Mouse (Mus musculus): ENCODE measurements around the gene Asb1. TPM values are rescaled to one million over a fixed set of nuclear protein-coding genes. Genes with fewer than 3 reads are reported as not detected.

Gene Asb1
- polyA plus RNA-seq, 1 experiment, result 14.9 TPM

- TF ChIP-seq POLR2AphosphoS2 (IDR thresholded peaks at IDR 0.05; ENCODE audit: insufficient read length, low read depth) (no peak), MYOG (IDR thresholded peaks at IDR 0.05; ENCODE audit: control insufficient read depth in 1 of 3, insufficient read depth in 1 of 3, insufficient read length in 2 of 3, low read depth in 2 of 3) (no peak), REST (IDR thresholded peaks at IDR 0.05; ENCODE audit: insufficient read depth, insufficient read length) (no peak), TCF12 (IDR thresholded peaks at IDR 0.05; ENCODE audit: insufficient read depth, poor library complexity, severe bottlenecking) (no peak), TCF3 (IDR thresholded peaks at IDR 0.05; ENCODE audit: insufficient read length, low read depth) (no peak), CEBPB (IDR thresholded peaks at IDR 0.05; ENCODE audit: insufficient read depth, poor library complexity, severe bottlenecking) (no peak), E2F4 (IDR thresholded peaks at IDR 0.05; ENCODE audit: insufficient read depth) (no peak), MYOD1 (IDR thresholded peaks at IDR 0.05; ENCODE audit: control insufficient read depth in 1 of 3, insufficient read length in 2 of 3, low read depth in 2 of 3) (no peak)
- no peaks in the 10 kb centered on the region for H3K27me3 ChIP-seq (ENCODE audit: control insufficient read depth, insufficient read depth, insufficient read length)
- no peak overlapping the region for H3ac ChIP-seq (ENCODE audit: control insufficient read depth, insufficient read length)
These were observed 66.4 kb downstream of the Asb1 start for GRCm38 (mm10) chr1:91606701-91607100.

DNA sequence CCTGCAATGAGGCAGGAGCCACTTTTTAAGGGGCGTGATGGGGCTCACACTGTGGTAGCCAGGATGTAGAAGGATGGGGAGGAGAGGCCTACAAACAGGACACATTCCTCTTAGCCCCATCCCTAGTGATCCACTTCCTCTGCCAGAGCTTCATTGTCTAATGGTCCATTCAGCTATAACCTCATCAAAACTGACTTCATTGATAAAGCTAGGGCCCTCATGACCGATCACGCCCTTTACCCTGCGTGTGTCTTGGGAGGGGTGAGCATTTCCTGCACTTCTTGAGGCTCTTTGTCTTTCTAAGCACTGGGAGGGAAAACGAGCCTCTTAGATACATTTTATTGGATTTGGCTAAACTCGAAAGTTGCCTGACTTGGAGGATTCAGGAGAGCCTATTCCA is 66.8 kb downstream of the Asb1 start:
- Histone ChIP-seq H3K4me2 (ENCODE audit: low read depth) (no peak overlapping the region), H3K36me3 (ENCODE audit: control insufficient read depth, insufficient read depth) (no peaks in the 10 kb centered on the region), H3K4me3 (no peak overlapping the region), H3ac (ENCODE audit: control insufficient read depth, insufficient read length) (no peak overlapping the region), H3K27me3 (ENCODE audit: control insufficient read depth, insufficient read depth, insufficient read length) (no peaks in the 10 kb centered on the region), H3K79me2 (ENCODE audit: control insufficient read depth, insufficient read depth) (no peaks in the 10 kb centered on the region)
- no peak for TF ChIP-seq POLR2AphosphoS2 (IDR thresholded peaks at IDR 0.05; ENCODE audit: insufficient read length, low read depth)
- no peak for TF ChIP-seq REST (IDR thresholded peaks at IDR 0.05; ENCODE audit: insufficient read depth, insufficient read length)
- no peak for TF ChIP-seq TCF12 (IDR thresholded peaks at IDR 0.05; ENCODE audit: insufficient read depth, poor library complexity, severe bottlenecking)
- no peak for TF ChIP-seq E2F4 (IDR thresholded peaks at IDR 0.05; ENCODE audit: insufficient read depth)
- TF ChIP-seq POLR2A (IDR thresholded peaks at IDR 0.05; ENCODE audit: insufficient read length, low read depth), result no peak
- no peak for TF ChIP-seq USF1 (IDR thresholded peaks at IDR 0.05; ENCODE audit: low read depth)
- TF ChIP-seq TCF3 (IDR thresholded peaks at IDR 0.05; ENCODE audit: insufficient read length, low read depth), result no peak
- no peak for TF ChIP-seq CEBPB (IDR thresholded peaks at IDR 0.05; ENCODE audit: insufficient read depth, poor library complexity, severe bottlenecking)
- no peak for TF ChIP-seq SRF (IDR thresholded peaks at IDR 0.05; ENCODE audit: control insufficient read depth, insufficient read length, low read depth)
- no peak for TF ChIP-seq MAX (IDR thresholded peaks at IDR 0.05; ENCODE audit: low read depth)
- TF ChIP-seq MYOG (IDR thresholded peaks at IDR 0.05; ENCODE audit: control insufficient read depth in 1 of 3, insufficient read depth in 1 of 3, insufficient read length in 2 of 3, low read depth in 2 of 3), result no peak
- TF ChIP-seq MYOD1 (IDR thresholded peaks at IDR 0.05; ENCODE audit: control insufficient read depth in 1 of 3, insufficient read length in 2 of 3, low read depth in 2 of 3), result no peak

More at GRCm38 (mm10) chr1:91606701-91607100, 66.4 kb downstream of the Asb1 start:
- no peaks in the 10 kb centered on the region for H3K36me3 ChIP-seq (ENCODE audit: control insufficient read depth, insufficient read depth)
- H3K79me2 ChIP-seq (ENCODE audit: control insufficient read depth, insufficient read depth), result no peaks in the 10 kb centered on the region
- no peak overlapping the region for H3K4me3 ChIP-seq
- H3K4me2 ChIP-seq (ENCODE audit: low read depth), result no peak overlapping the region

Other genes starting within 250 kb of the Asb1 start
- gene Scly, start 242.2 kb upstream of the Asb1 start, polyA plus RNA-seq (2012; fragmentation: generic; extraction: Trizol), result 21.9 TPM
- gene Espnl, start 218.5 kb upstream of the Asb1 start, polyA plus RNA-seq (2012; fragmentation: generic; extraction: Trizol), result 0.12 TPM
- 106 TPM for gene Klhl30, start 189.5 kb upstream of the Asb1 start, polyA plus RNA-seq (2012; fragmentation: generic; extraction: Trizol)
- gene Erfe, start 174.1 kb upstream of the Asb1 start, polyA plus RNA-seq (2012; fragmentation: generic; extraction: Trizol), result 13.1 TPM
- gene Ilkap, start 141.7 kb upstream of the Asb1 start, polyA plus RNA-seq (2012; fragmentation: generic; extraction: Trizol), result 80.3 TPM
- gene Hes6, start 126.5 kb upstream of the Asb1 start, polyA plus RNA-seq (2012; fragmentation: generic; extraction: Trizol), result 250 TPM
- gene Per2, start 81.2 kb upstream of the Asb1 start, polyA plus RNA-seq (2012; fragmentation: generic; extraction: Trizol), result 1.8 TPM
- gene Traf3ip1, start 45.9 kb upstream of the Asb1 start, polyA plus RNA-seq (2012; fragmentation: generic; extraction: Trizol), result 4.5 TPM

Measured in myocyte (in vitro differentiated cells).